Mouse (Mus musculus) testis, adult 2 months (tissue): ENCODE data around the gene Sema4d. TPM values are rescaled to one million over a fixed set of nuclear protein-coding genes. Genes with fewer than 3 reads are reported as not detected.

Source experiments
- H3K27ac ChIP-seq: fragments of 200-500 bp; 2 replicates; pipeline ENCODE4 v1.5.1; 2012; ENCODE audit warnings: low read depth, low read length; ENCODE audit not compliant: control insufficient read depth, insufficient read depth
- H3K27me3 ChIP-seq: fragments of 200-500 bp; 2 replicates; pipeline ENCODE4 v1.6.1; 2012; ENCODE audit warnings: mild to moderate bottlenecking, low read length, moderate library complexity; ENCODE audit not compliant: control insufficient read depth, insufficient read depth
- H3K36me3 ChIP-seq: fragments of 200-500 bp; 2 replicates; pipeline ENCODE4 v1.6.1; 2012; ENCODE audit warnings: mild to moderate bottlenecking, low read length; ENCODE audit not compliant: control insufficient read depth, insufficient read depth
- H3K4me1 ChIP-seq: fragments of 200-500 bp; 2 replicates; pipeline ENCODE4 v1.6.1; 2012; ENCODE audit warnings: low read length; ENCODE audit not compliant: control insufficient read depth, insufficient read depth
- H3K4me3 ChIP-seq: fragments of 200-500 bp; 2 replicates; pipeline ENCODE4 v1.5.1; 2012; ENCODE audit warnings: low read depth, mild to moderate bottlenecking, low read length, moderate library complexity, mixed read lengths; ENCODE audit not compliant: control insufficient read depth
- CTCF ChIP-seq: fragments of 200-500 bp; IDR thresholded peaks from 2 replicates; pipeline ENCODE4 v1.5.1; 2012; ENCODE audit warnings: low read depth, mild to moderate bottlenecking, inconsistent platforms, low read length, moderate library complexity; ENCODE audit not compliant: control insufficient read depth, insufficient read depth, insufficient replicate concordance
- POLR2A ChIP-seq: fragments of 200-500 bp; IDR thresholded peaks from 2 replicates; pipeline ENCODE4 v1.6.1; 2012; ENCODE audit warnings: low read depth, mild to moderate bottlenecking, inconsistent platforms, low read length, moderate library complexity; ENCODE audit not compliant: control insufficient read depth
- polyA plus RNA-seq: library from polyadenylated mRNA; depleted of rRNA; stranded (reverse); fragments of >200 nt; gene quantifications from 2 replicates; pipeline ENCODE4 v1.2.3, GENCODE M21; 2012

The Sema4d gene
- polyA plus RNA-seq, 1 experiment = 1.4 TPM

- no peaks in the 10 kb centered on the region for H3K27me3 ChIP-seq
- H3K36me3 ChIP-seq = no peaks in the 10 kb centered on the region
- TF ChIP-seq CTCF (no peak), POLR2A (no peak)
- no peak overlapping the region for H3K4me3 ChIP-seq
- H3K27ac ChIP-seq = no peak overlapping the region
- H3K4me1 ChIP-seq = no peaks in the 10 kb centered on the region
Measured at GRCm38 (mm10) chr13:51716350-51717263, 76.9 kb downstream of the Sema4d start.

- Histone ChIP-seq H3K36me3 (no peaks in the 10 kb centered on the region), H3K27me3 (no peaks in the 10 kb centered on the region), H3K4me3 (no peak overlapping the region), H3K27ac (no peak overlapping the region), H3K4me1 (no peaks in the 10 kb centered on the region)
- no peak for TF ChIP-seq CTCF
- no peak for TF ChIP-seq POLR2A
Measured at GRCm38 (mm10) chr13:51712022-51712421, 81.5 kb downstream of the Sema4d start.

- no peak for TF ChIP-seq POLR2A
- TF ChIP-seq CTCF = no peak
- Histone ChIP-seq H3K4me3 (no peak overlapping the region), H3K27ac (no peak overlapping the region), H3K27me3 (no peaks in the 10 kb centered on the region), H3K4me1 (no peaks in the 10 kb centered on the region), H3K36me3 (no peaks in the 10 kb centered on the region)
Measured at GRCm38 (mm10) chr13:51710738-51711137, 82.8 kb downstream of the Sema4d start.

- Histone ChIP-seq H3K4me3 (no peak overlapping the region), H3K27me3 (no peaks in the 10 kb centered on the region), H3K27ac (no peak overlapping the region), H3K4me1 (peaks cover 2% of the 10 kb centered on the region), H3K36me3 (no peaks in the 10 kb centered on the region)
- TF ChIP-seq POLR2A (no peak), CTCF (no peak)
Measured at GRCm38 (mm10) chr13:51705882-51706854, 87.4 kb downstream of the Sema4d start.

GRCm38 (mm10) chr13:51703893-51704292 is 89.7 kb downstream of the Sema4d start:
- H3K27ac ChIP-seq = no peak overlapping the region
- no peaks in the 10 kb centered on the region for H3K27me3 ChIP-seq
- peaks cover 2% of the 10 kb centered on the region for H3K4me1 ChIP-seq
- TF ChIP-seq POLR2A = no peak
- no peak for TF ChIP-seq CTCF
- no peak overlapping the region for H3K4me3 ChIP-seq
- H3K36me3 ChIP-seq = no peaks in the 10 kb centered on the region

- no peak for TF ChIP-seq CTCF
- no peak for TF ChIP-seq POLR2A
- H3K4me3 ChIP-seq = no peak overlapping the region
- no peaks in the 10 kb centered on the region for H3K36me3 ChIP-seq
- H3K4me1 ChIP-seq = no peaks in the 10 kb centered on the region
- no peaks in the 10 kb centered on the region for H3K27me3 ChIP-seq
- no peak overlapping the region for H3K27ac ChIP-seq
Measured at GRCm38 (mm10) chr13:51698318-51698717, 95.2 kb downstream of the Sema4d start.

GRCm38 (mm10) chr13:51697897-51698296 is 95.7 kb downstream of the Sema4d start:
- TF ChIP-seq CTCF = no peak
- no peak for TF ChIP-seq POLR2A
- Histone ChIP-seq H3K4me3 (no peak overlapping the region), H3K27ac (no peak overlapping the region), H3K36me3 (no peaks in the 10 kb centered on the region), H3K27me3 (no peaks in the 10 kb centered on the region), H3K4me1 (no peaks in the 10 kb centered on the region)
